Mouse (Mus musculus): Measurements from ENCODE around the gene Capns1.

DNA sequence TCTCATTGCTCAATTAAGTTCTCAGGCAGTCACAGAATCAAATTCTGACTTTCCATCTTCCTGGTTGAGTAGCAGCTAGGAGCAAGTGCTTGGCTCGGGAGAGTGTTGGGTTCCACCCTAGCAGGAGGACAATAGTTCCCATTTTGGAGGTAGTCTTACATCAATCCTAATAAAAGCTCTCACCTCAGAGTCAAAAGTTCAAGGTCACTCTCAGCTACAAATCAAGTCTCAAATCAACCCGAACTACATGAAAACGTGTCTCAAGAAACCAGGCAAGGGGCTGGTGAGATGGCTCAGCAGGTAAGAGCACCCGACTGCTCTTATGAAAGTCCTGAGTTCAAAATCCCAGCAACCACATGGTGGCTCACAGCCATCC is 9.5 kb downstream of the Capns1 start:
- TF ChIP-seq CTCF (IDR thresholded peaks at IDR 0.05; ENCODE audit: low read depth) (no peak), EP300 (IDR thresholded peaks at IDR 0.05; ENCODE audit: low read depth) (no peak)

Data from heart, postnatal 0 days (tissue).